Mouse (Mus musculus): Measurements from ENCODE around the gene Traf3ip3. TPM values are rescaled to one million over a fixed set of nuclear protein-coding genes. Genes with fewer than 3 reads are reported as not detected.

Traf3ip3 gene
- total RNA-seq, 2 experiments from 2014 or later = 2.1 to 3.6 TPM

GRCm38 (mm10) chr1:193129786-193130455 is 71.6 kb downstream of the Traf3ip3 start, which contains the start of gene Diexf:
Gene Diexf, minus strand, starts transcription at chr1:193130272.
- DNase-seq (ENCODE audit: low spot score in 2 of 2) = peak; percentile 94 to 98

GRCm38 (mm10) chr1:193129321-193129720 is 72.2 kb downstream of the Traf3ip3 start:
- no peak for DNase-seq (ENCODE audit: low spot score in 2 of 2)

- no peak for DNase-seq (ENCODE audit: low spot score in 2 of 2)
Measured at GRCm38 (mm10) chr1:193128055-193128454, 73.4 kb downstream of the Traf3ip3 start.

GRCm38 (mm10) chr1:193125835-193126234 is 75.7 kb downstream of the Traf3ip3 start:
- peak in 1 of 2 experiments; percentile 36 for DNase-seq (ENCODE audit: low spot score in 2 of 2)

Other genes starting within 250 kb of the Traf3ip3 start
- gene Syt14, start 165.9 kb downstream of the Traf3ip3 start, total RNA-seq (2021) = 10 to 100 TPM; 20.5 to 22.4 TPM
- gene Diexf, start 71.4 kb downstream of the Traf3ip3 start, total RNA-seq (2021) = 10 to 100 TPM; 17.4 to 24.1 TPM
- gene Irf6, start 48.6 kb downstream of the Traf3ip3 start, total RNA-seq (2021) = under 1 TPM; 0.45 to 0.65 TPM
- gene A130010J15Rik, start 33.7 kb downstream of the Traf3ip3 start, total RNA-seq (2021) = 1 to 10 TPM; 5.1 to 6.7 TPM
- 1 to 10 TPM in 1 of 2 experiments, under 1 TPM in 1; 0.94 to 1.6 TPM for gene Lamb3, start 6.0 kb upstream of the Traf3ip3 start, total RNA-seq (2021)
- gene Hsd11b1, start 62.4 kb upstream of the Traf3ip3 start, total RNA-seq (2021) = 10 to 100 TPM; 43.1 to 45.9 TPM
- gene G0s2, start 71.5 kb upstream of the Traf3ip3 start, total RNA-seq (2021) = 10 to 100 TPM in 1 of 2 experiments, 1 to 10 TPM in 1; 9.3 to 12.1 TPM
- 10 to 100 TPM; 30.7 to 37.8 TPM for gene Camk1g, start 168.6 kb upstream of the Traf3ip3 start, total RNA-seq (2021)